Comparison of ENCODE assay signal across 21 mouse cellular contexts in genomic region chr4:127533726-127534125, GRCm38 (mm10).
"Had no signal": no experiment of that assay in that cellular context is flagged by ENCODE, and none has a peak within 500 bp of the region (broad histone marks: within the 10 kb centered on the region; RNA-seq: fewer than 3 reads in every experiment).

No protein-coding gene starts in this region.

- H3K9me3 ChIP-seq: lung, embryonic 15.5 days; midbrain, embryonic 10.5 days; midbrain, embryonic 12.5 days; neural tube, embryonic 15.5 days had no signal

- H3K27me3 ChIP-seq: lung, embryonic 15.5 days; megakaryocyte, embryonic 14.5 days; midbrain, embryonic 12.5 days; neural tube, embryonic 13.5 days; neural tube, embryonic 15.5 days had no signal

- H3K4me2 ChIP-seq: lung, embryonic 15.5 days; midbrain, embryonic 12.5 days; neural tube, embryonic 13.5 days; neural tube, embryonic 15.5 days had no signal

- H3K27ac ChIP-seq: lung, embryonic 15.5 days; macrophage; midbrain, embryonic 10.5 days; midbrain, embryonic 12.5 days; neural tube, embryonic 13.5 days; neural tube, embryonic 15.5 days had no signal

- H3K4me3 ChIP-seq: lung, embryonic 15.5 days; megakaryocyte, embryonic 14.5 days; midbrain, embryonic 10.5 days; midbrain, embryonic 12.5 days; myocyte; neural tube, embryonic 13.5 days; neural tube, embryonic 15.5 days had no signal

- H3K4me1 ChIP-seq: lung, embryonic 15.5 days; megakaryocyte, embryonic 14.5 days; midbrain, embryonic 10.5 days; midbrain, embryonic 12.5 days; neural tube, embryonic 13.5 days had no signal

- DNase-seq: lung, adult 2 months; lung, postnatal 14 days; lung, postnatal 36 days; midbrain, embryonic 14.5 days; right cerebral cortex, adult 18-20 months; right cerebral cortex, postnatal 25 days; right cerebral cortex, postnatal 4 days; spleen, adult 18-20 months; thymus, adult 18-20 months; thymus, postnatal 14 days; thymus, postnatal 36 days had no signal

- H3K9ac ChIP-seq: lung, embryonic 15.5 days; midbrain, embryonic 12.5 days; neural tube, embryonic 13.5 days; neural tube, embryonic 15.5 days had no signal

- ATAC-seq: lung, postnatal 0 days; midbrain, embryonic 16.5 days had no signal

- H3K36me3 ChIP-seq: lung, embryonic 15.5 days; midbrain, embryonic 10.5 days; midbrain, embryonic 12.5 days; neural tube, embryonic 13.5 days; neural tube, embryonic 15.5 days had no signal
